Mouse (Mus musculus): ENCODE measurements at regions not wholly inside any gene's neighbourhood (a gene's known extent, or its start where the extent isn't known, plus 50 kb on each side); places are given as distances from the start of the nearest gene placed in this dataset.

DNA sequence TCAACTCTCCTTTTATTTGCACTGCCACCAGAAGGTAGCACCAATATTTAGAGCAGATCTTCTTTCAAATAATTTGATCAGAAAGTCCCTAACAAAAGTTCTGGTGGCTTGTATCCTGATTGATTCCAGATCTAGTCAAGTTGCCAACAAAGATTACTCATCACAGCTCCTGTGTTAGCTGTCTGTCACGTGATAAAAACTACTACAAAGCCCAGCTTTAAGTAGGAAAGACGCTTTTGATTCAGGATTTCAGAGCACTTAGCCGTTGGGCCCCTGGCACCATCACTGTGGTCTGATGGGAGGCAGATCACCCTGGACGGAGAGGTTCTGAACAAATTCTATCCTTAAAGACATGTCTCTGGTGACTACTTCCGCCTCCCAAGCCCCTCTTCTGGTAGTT lies 241.6 kb upstream of the Il12b start:
- no peak for DNase-seq

GRCm38 (mm10) chr11:44161734-44162418 lies 238.0 kb upstream of the Il12b start:
- DNase-seq = no peak

- DNase-seq = no peak
These were observed 236.8 kb upstream of the Il12b start for GRCm38 (mm10) chr11:44163049-44163448.

DNA sequence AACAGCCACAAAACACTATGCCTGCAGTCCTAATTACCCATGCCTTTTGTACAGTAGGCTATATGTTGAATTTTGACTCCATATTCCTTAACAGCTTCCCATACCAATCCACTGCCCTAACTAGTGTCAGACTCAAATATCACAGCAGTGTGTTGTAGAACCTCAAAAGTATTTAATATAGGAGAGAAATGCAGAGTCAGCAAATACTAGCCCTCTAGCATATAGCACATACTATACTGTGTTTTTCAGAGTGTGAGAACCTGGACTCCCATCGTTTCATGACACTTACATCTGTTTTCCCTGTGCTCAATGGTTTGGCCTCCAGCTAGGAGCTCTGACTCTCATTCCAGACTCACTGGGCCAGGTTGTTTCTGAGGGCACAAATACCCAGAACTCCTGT lies 236.1 kb upstream of the Il12b start:
- DNase-seq = no peak

- no peak for DNase-seq
These were observed 235.7 kb upstream of the Il12b start for GRCm38 (mm10) chr11:44164186-44164585.

DNA sequence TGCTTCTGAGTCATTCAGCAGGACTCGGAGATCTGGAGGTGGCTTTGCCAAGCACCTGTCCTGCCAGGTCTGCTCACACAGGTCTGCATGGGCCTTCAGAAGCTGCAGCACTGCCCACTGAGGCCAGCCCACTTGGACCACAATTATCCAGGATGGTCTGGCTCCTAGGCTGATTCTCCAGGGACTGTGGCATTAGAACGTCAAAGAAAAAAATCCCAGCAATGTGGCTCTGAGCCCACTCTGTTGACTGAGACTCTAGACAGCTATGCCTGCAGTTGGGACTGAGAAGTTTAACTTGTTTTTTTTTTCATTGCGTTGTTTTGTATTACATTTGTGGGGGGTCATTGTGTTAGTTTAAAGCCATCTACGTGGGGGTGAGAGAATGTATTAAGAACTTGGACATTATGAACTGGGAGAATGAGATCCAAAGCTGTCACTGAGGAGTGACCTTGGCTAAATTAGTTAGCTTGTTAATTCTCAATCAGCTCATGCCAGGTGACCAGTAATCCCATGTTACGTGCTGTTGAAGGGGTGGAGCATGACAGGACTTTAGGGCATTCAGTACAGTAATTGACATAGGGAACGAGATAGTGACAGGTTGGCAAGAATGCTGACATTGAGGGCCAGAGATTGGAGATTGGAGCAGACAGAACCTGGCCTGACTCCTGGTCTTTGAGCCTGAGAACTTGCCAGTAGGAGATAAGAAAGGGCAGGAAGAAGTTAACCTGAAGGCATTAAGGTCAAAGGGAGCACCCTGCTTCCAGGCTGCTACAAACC lies 232.0 kb upstream of the Il12b start:
- no peak for DNase-seq

- DNase-seq = no peak
These were observed 227.4 kb upstream of the Il12b start for GRCm38 (mm10) chr11:44172478-44172877.

DNA sequence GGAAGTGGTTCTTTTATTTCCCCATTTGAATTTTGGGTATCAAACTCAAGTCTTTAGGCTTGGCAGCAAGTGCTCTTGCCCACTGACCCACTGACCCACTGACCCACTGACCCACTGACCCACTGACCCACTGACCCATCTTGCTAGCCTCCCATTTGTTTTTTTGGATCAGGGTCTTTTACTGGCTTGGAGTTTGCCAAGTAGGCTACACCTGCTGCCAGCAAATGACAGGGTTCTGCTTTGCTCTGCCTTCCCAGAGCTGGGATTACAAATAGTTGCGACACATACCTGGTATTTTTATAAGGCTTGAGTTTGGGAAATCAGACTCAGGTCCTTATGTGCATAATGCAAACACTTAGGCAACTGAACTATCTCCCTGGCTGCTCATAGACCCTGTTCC lies 226.7 kb upstream of the Il12b start:
- no peak for DNase-seq

DNA sequence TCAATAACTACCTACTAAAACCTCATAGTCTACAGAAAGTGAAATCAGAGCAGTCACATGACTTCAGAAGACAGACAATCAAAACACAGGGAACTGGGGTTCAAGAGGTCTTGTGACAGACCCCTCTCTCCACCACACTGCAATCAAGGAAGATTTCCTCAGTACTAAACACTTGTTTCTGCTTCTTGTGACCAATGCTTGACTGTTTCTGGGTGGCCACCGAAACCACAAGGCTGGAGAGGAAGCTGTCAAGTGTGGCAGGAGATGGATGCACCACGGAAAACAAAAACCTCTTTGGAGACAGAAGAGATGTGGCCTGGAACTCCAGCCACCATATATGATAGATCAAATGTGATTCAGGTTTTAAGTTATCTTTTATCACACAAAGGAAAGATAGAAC lies 225.3 kb upstream of the Il12b start:
- no peak for DNase-seq

GRCm38 (mm10) chr11:44179711-44180110 lies 220.2 kb upstream of the Il12b start:
- DNase-seq = no peak

GRCm38 (mm10) chr11:44183823-44184222 lies 216.0 kb upstream of the Il12b start:
- no peak for DNase-seq

- DNase-seq = peak; percentile 28
These were observed 214.5 kb upstream of the Il12b start for GRCm38 (mm10) chr11:44185218-44185890.

DNA sequence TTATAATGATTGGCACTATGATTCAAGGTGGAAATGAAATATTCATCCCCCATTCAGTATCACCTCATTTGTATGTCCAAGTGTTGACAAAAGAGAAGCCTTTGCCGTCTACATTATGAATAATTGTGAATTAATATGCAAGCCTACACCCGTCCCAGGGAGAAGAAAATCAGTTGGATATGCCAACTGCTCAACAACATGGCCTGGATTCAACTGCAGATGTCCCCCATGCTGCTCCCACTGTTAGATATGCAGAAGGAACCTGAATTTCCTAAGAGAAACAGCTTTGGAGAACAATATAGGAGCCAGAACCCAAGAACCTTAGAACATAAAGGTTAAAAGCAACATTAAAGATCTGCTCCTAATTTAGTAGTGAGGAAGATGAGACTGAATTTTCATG lies 211.7 kb upstream of the Il12b start:
- no peak for DNase-seq

GRCm38 (mm10) chr11:44193806-44194205 lies 206.1 kb upstream of the Il12b start:
- DNase-seq = no peak

DNA sequence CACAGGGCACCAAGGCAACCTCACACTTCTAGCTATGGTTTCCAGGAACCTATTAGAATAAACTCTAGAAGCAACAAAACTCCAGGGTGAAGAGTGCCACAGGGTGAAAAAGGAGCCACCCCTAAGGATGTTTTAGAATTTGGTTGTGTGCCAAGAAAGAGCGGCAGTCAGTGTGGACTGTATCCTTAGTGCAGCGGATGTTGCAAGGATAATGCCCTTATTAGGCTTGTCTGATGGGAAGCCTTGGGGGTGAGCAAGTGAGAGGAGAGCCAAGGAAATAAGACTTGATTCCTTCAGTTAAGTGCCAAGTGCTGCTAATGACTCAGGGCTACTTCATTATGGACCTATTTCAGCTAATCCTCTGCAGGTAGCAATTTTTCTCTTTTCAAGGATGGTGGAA lies 197.1 kb upstream of the Il12b start:
- no peak for DNase-seq

- no peak for DNase-seq
These were observed 195.5 kb upstream of the Il12b start for GRCm38 (mm10) chr11:44204384-44204783.

DNA sequence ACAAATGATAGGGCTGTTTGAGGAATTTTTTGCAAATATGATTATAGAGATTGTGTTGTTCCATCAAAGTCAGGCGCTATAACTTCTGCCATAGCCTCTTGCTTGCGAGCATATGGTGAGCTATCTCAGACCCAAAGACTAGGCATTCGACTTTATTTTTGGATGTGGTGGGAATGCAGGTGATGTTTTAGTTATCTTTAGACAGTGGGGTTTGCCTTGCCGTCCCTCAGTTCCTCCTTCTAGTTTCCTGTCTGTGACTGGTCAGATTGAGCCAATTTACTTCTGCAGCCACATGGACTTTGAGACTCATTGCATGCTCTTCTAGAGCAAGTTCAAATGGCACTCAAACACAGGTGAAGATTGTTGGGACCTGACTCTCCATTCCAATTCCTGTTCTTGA lies 193.0 kb upstream of the Il12b start:
- DNase-seq = no peak

DNA sequence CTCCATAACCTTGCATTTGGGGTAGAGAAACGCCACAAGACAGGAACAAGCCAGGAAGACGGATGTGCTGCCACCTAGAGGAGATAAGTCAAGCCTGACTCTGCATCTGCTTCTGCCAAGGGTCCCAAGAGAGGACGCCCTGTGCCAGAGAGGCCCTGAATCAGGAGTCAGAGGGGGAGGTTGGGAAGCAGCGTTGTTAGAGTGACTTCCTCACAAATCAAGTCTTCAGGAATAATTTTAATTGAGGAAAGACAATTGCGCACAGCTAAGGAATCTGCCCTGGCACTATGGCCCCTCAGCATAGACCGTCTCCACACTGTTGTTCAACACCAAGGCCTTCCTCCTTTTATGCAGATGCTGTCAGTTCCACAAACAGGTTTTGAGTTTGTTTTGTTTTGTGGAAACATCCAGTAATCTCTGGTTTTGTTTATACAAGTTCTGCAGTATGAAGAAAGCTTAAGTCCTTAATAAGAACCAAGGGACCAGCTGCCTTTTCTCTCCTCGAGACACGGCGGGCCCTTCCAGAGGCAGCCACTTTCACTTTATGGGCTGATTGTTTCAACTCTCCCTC lies 187.9 kb upstream of the Il12b start:
- DNase-seq = peak; percentile 7

GRCm38 (mm10) chr11:44214095-44214494 lies 185.8 kb upstream of the Il12b start:
- no peak for DNase-seq

DNA sequence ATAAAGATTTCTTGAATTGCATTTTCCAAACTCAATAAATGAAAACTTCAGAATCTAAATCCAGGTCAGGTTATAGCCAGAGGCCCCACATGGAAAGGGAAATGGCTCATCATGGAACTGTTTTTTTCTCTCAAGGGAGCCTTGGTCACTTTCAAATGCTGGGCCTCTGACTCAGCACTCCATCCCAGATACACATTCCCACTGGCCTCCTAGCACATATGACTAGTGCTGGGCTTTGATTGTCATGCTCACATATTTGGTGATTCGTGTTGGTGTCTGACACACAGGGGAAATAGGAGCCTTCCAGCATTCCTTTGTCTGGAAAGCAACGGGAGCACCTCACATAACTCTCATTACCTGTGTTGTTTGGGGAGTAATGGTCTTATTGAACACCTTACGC lies 183.5 kb upstream of the Il12b start:
- DNase-seq = no peak

DNA sequence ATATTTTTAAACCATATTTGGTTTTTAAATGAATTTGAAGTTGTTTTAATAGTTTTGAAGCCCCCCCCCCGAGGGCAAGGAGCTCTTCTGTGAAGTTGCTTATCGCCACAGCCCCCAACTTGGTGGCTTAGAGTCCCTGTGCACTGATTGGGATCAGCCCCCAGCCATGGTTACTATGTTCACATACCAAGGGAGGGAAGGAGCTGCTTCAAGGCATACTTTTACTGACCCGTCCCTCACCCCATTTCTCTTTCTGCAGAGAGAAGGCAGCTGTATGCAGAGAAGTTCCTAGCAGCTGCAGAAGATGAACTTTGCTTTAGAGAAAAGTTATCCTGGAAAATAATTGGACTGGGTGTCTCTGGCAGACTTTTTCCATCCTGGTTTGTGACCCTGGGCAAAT lies 179.9 kb upstream of the Il12b start:
- DNase-seq = no peak

- peak; percentile 58 for DNase-seq
These were observed 169.9 kb upstream of the Il12b start for GRCm38 (mm10) chr11:44229996-44230395.

GRCm38 (mm10) chr11:44235456-44235855 lies 164.4 kb upstream of the Il12b start:
- DNase-seq = no peak

- DNase-seq = no peak
These were observed 161.8 kb upstream of the Il12b start for GRCm38 (mm10) chr11:44238051-44238450.
